Mouse (Mus musculus) ES-E14 (cell line): Measurements from ENCODE around the gene Lrrc3b.

Source experiments
- CHD2 ChIP-seq: IDR thresholded peaks from 2 replicates; pipeline ENCODE4 v1.6.1; 2014; ENCODE audit warnings: mild to moderate bottlenecking, low read depth, low read length, inconsistent platforms
- HCFC1 ChIP-seq: IDR thresholded peaks from 2 replicates; pipeline ENCODE4 v1.6.1; 2012; ENCODE audit warnings: low read length, inconsistent platforms, borderline replicate concordance; ENCODE audit not compliant: insufficient read depth
- MAFK ChIP-seq: IDR thresholded peaks from 2 replicates; pipeline ENCODE4 v1.6.1; 2014; ENCODE audit warnings: mild to moderate bottlenecking, low read depth, low read length, inconsistent platforms; ENCODE audit not compliant: insufficient read depth

GRCm38 (mm10) chr14:15437501-15437941 lies 1.3 kb downstream of the Lrrc3b start:
- TF ChIP-seq CHD2 (no peak), MAFK (no peak), HCFC1 (no peak)
